Comparison of ENCODE assay signal across 10 mouse cellular contexts in the genomic region with DNA sequence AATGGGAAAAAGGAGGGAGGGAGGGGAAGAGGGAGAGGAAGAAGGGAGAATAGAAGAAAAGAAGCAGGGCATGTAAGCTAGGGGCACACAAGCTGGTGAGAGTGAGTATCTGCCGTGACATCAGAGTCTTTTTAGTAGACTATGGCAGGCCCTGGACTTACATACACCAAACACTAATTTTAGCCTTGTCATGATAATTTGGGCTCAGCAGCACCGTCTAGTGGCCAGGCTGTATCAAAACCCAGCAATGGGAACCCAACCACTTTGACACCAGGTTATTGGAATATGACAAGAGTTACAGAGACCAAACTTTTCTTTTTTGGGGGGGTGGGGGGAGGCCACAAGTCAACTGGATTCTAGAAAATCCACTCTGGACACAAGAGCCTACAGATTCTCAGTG. TPM values are rescaled to one million over a fixed set of nuclear protein-coding genes. Genes with fewer than 3 reads are reported as not detected.
DNase-seq lines count a peak whose midpoint lies in the region; ATAC-seq and TF ChIP-seq lines count a peak whose summit lies in the region.
"Had no signal": no experiment of that assay in that cellular context is flagged by ENCODE, and none has a peak within 500 bp of the region (broad histone marks: within the 10 kb centered on the region; RNA-seq: fewer than 3 reads in every experiment).

No protein-coding gene starts in this region.

- no peaks in the 10 kb centered on the region for H3K36me3 ChIP-seq in hindbrain, embryonic 10.5 days
- no peaks in the 10 kb centered on the region for H3K36me3 ChIP-seq in hindbrain, embryonic 13.5 days
- H3K36me3 ChIP-seq in lung, embryonic 14.5 days (ENCODE audit: insufficient read depth) = no peaks in the 10 kb centered on the region
- H3K36me3 ChIP-seq: embryonic facial prominence, embryonic 15.5 days; limb, embryonic 12.5 days had no signal

- no peaks in the 10 kb centered on the region for H3K27me3 ChIP-seq in hindbrain, embryonic 10.5 days (ENCODE audit: insufficient read depth, poor library complexity, severe bottlenecking)
- H3K27me3 ChIP-seq in hindbrain, embryonic 13.5 days = no peaks in the 10 kb centered on the region
- H3K27me3 ChIP-seq in lung, embryonic 14.5 days (ENCODE audit: insufficient read depth, low read length) = no peaks in the 10 kb centered on the region
- H3K27me3 ChIP-seq: embryonic facial prominence, embryonic 15.5 days; limb, embryonic 12.5 days had no signal

- peak; percentile 21 for DNase-seq in hindbrain, embryonic 10.5 days (ENCODE audit: low spot score)
- peak; percentile 25 for DNase-seq in urinary bladder, postnatal 14 days (ENCODE audit: low spot score)
- no peak for DNase-seq in urinary bladder, postnatal 36 days (ENCODE audit: low spot score in 2 of 2)
- DNase-seq in cerebellum, postnatal 25 days = peak; percentile 37 to 63
- peak; percentile 69 for DNase-seq in lung, embryonic 14.5 days
- DNase-seq in spleen, postnatal 14 days (ENCODE audit: low spot score in 2 of 2) = no peak

- H3K4me1 ChIP-seq in hindbrain, embryonic 10.5 days (replicated peaks) = peaks cover 17% of the 10 kb centered on the region; the same call in 1 of the 2 replicates
- no peaks in the 10 kb centered on the region for H3K4me1 ChIP-seq in hindbrain, embryonic 13.5 days (replicated peaks)
- 0 out of 2 replicates have a peak, but pooled peaks cover 4% of the 10 kb centered on the region for H3K4me1 ChIP-seq in lung, embryonic 14.5 days (ENCODE audit: insufficient read depth)

- H3K4me2 ChIP-seq in hindbrain, embryonic 13.5 days = no peak overlapping the region
- no peak overlapping the region for H3K4me2 ChIP-seq in lung, embryonic 14.5 days
- H3K4me2 ChIP-seq: embryonic facial prominence, embryonic 15.5 days; limb, embryonic 12.5 days had no signal

- H3K27ac ChIP-seq in hindbrain, embryonic 10.5 days = no peak overlapping the region
- no peak overlapping the region for H3K27ac ChIP-seq in hindbrain, embryonic 13.5 days
- no peak overlapping the region for H3K27ac ChIP-seq in lung, embryonic 14.5 days (ENCODE audit: low read depth)
- H3K27ac ChIP-seq: embryonic facial prominence, embryonic 15.5 days; limb, embryonic 12.5 days had no signal

- TF ChIP-seq CTCF in lung, embryonic 14.5 days (IDR thresholded peaks at IDR 0.05; ENCODE audit: low read depth) = peak; percentile 76

- no peak overlapping the region for H3K9ac ChIP-seq in hindbrain, embryonic 13.5 days
- no peak overlapping the region for H3K9ac ChIP-seq in lung, embryonic 14.5 days
- H3K9ac ChIP-seq: embryonic facial prominence, embryonic 15.5 days; limb, embryonic 12.5 days had no signal

- WGBS in hindbrain, embryonic 10.5 days = 51% methylated on average over 2 of the region's 2 CpGs
- WGBS in hindbrain, embryonic 13.5 days = 42% methylated on average over 2 of the region's 2 CpGs
- WGBS in lung, embryonic 14.5 days = 33% methylated on average over 2 of the region's 2 CpGs

- ATAC-seq in hindbrain, embryonic 13.5 days (ENCODE audit: low FRiP score) = no peak
- ATAC-seq in lung, embryonic 14.5 days (ENCODE audit: insufficient read depth) = no peak
- no peak for ATAC-seq in erythroid progenitor cell, adult 5-6 weeks (replicated peaks; ENCODE audit: low FRiP score, poor library complexity, severe bottlenecking)

- no peaks in the 10 kb centered on the region for H3K9me3 ChIP-seq in hindbrain, embryonic 10.5 days
- H3K9me3 ChIP-seq in hindbrain, embryonic 13.5 days = no peaks in the 10 kb centered on the region
- H3K9me3 ChIP-seq in lung, embryonic 14.5 days (ENCODE audit: low read depth, low read length) = no peaks in the 10 kb centered on the region
- H3K9me3 ChIP-seq: embryonic facial prominence, embryonic 15.5 days; limb, embryonic 12.5 days had no signal

- H3K4me3 ChIP-seq in hindbrain, embryonic 10.5 days = no peak overlapping the region
- no peak overlapping the region for H3K4me3 ChIP-seq in hindbrain, embryonic 13.5 days
- no peak overlapping the region for H3K4me3 ChIP-seq in lung, embryonic 14.5 days (ENCODE audit: low read depth, low read length)
- H3K4me3 ChIP-seq: embryonic facial prominence, embryonic 15.5 days; limb, embryonic 12.5 days had no signal

RNA-seq across cellular contexts. Expression of a gene that starts 57.0 kb away (rescaled TPM):
- not detected in 2 replicates for polyA plus RNA-seq in hindbrain, embryonic 10.5 days (2016; fragmentation: Nextera tagmentation; extraction: Ambion mirVana)
- polyA plus RNA-seq in hindbrain, embryonic 13.5 days (2015; fragmentation: Nextera tagmentation; extraction: Ambion mirVana) = not detected in 2 replicates
- polyA plus RNA-seq in lung, embryonic 14.5 days (2014; fragmentation: Nextera tagmentation; extraction: Ambion mirVana) = 0.49 TPM in 1 of 2 replicates, not detected in the other
- total RNA-seq in erythroid progenitor cell, adult 5-6 weeks (2015; ENCODE audit: low replicate concordance) = not detected in 2 replicates
- total RNA-seq in erythroid progenitor cell, adult 5-6 weeks (2017; ENCODE audit: low replicate concordance) = not detected in 2 replicates

Comparison
In these comparisons a context has a peak if more than half of its experiments do, and no peak if none do; other contexts are left out.
1. DNase-seq: peak in hindbrain, embryonic 10.5 days (single experiment), urinary bladder, postnatal 14 days (single experiment), cerebellum, postnatal 25 days (2 of 2) and lung, embryonic 14.5 days (single experiment); none in urinary bladder, postnatal 36 days (0 of 2) and spleen, postnatal 14 days (0 of 2).